In the genomic region with DNA sequence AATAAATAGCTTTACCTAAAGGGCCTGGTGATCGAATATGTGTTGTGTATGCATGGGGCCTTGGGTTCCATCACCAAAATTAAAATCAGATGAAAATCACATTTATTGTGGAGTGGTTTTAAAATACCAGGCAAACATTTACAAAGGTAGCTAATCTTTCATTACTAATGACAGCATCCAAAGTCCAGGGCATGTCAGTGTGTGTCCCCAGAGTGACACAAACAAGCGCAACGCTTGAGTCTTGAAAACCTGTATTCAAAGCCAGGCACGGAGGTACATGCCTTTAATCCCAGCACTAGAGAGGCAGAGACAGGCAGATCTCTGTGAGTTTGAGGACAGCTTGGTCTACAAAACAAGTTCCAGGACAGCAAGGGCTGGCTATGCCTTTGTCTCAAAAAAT, we compare ENCODE assay signal across 26 mouse cellular contexts.
"Had no signal": no experiment of that assay in that cellular context is flagged by ENCODE, and none has a peak within 500 bp of the region (broad histone marks: within the 10 kb centered on the region; RNA-seq: fewer than 3 reads in every experiment).

No protein-coding gene starts in this region.

- H3K27me3 ChIP-seq: hindbrain, embryonic 12.5 days; intestine, embryonic 15.5 days; limb, embryonic 12.5 days had no signal

- H3K9me3 ChIP-seq: heart, embryonic 10.5 days; heart, embryonic 12.5 days; hindbrain, embryonic 10.5 days; hindbrain, embryonic 12.5 days; intestine, embryonic 15.5 days; limb, embryonic 10.5 days; limb, embryonic 12.5 days had no signal

- H3K4me3 ChIP-seq: gastrocnemius, adult 2 months; heart, embryonic 10.5 days; heart, embryonic 12.5 days; hindbrain, embryonic 10.5 days; hindbrain, embryonic 12.5 days; intestine, embryonic 15.5 days; layer of hippocampus, adult 2 months; left cerebral cortex, adult 2 months; limb, embryonic 10.5 days; limb, embryonic 12.5 days had no signal

- H3K4me2 ChIP-seq: heart, embryonic 12.5 days; hindbrain, embryonic 12.5 days; hindbrain, embryonic 14.5 days; intestine, embryonic 15.5 days; limb, embryonic 12.5 days; liver, embryonic 11.5 days had no signal

- H3K27ac ChIP-seq: gastrocnemius, adult 2 months; heart, embryonic 10.5 days; hindbrain, embryonic 10.5 days; hindbrain, embryonic 12.5 days; hindbrain, embryonic 14.5 days; intestine, embryonic 15.5 days; layer of hippocampus, adult 2 months; left cerebral cortex, adult 2 months; limb, embryonic 10.5 days; limb, embryonic 12.5 days; liver, embryonic 14.5 days had no signal

- ATAC-seq: hindbrain, embryonic 16.5 days; inflammation-experienced regulatory T-cells, adult 6 months; intestine, embryonic 15.5 days; intestine, postnatal 0 days had no signal

- DNase-seq: gastrocnemius, adult 2 months; gastrocnemius, postnatal 10 days; gastrocnemius, postnatal 25 days; heart, adult 18-20 months; heart, postnatal 10 days; heart, postnatal 4 days; kidney, adult 18-20 months; kidney, adult 8-10 months; kidney, postnatal 10 days; kidney, postnatal 25 days; kidney, postnatal 4 days had no signal

- H3K9ac ChIP-seq: heart, embryonic 12.5 days; hindbrain, embryonic 12.5 days; hindbrain, embryonic 14.5 days; intestine, embryonic 15.5 days; limb, embryonic 12.5 days; liver, embryonic 14.5 days had no signal

- H3K36me3 ChIP-seq: heart, embryonic 10.5 days; heart, embryonic 12.5 days; hindbrain, embryonic 10.5 days; hindbrain, embryonic 12.5 days; intestine, embryonic 15.5 days; limb, embryonic 10.5 days; limb, embryonic 12.5 days had no signal
